Mouse (Mus musculus): Measurements from ENCODE around the gene Otos.
A peak's percentile ranks its signal among the peaks of the same experiment; 100 is the strongest.

Gene Otos

GRCm38 (mm10) chr1:92646601-92647000, 2.0 kb downstream of the Otos start:
- no peak for DNase-seq (ENCODE audit: low spot score in 2 of 2)

GRCm38 (mm10) chr1:92646111-92646510, 2.5 kb downstream of the Otos start:
- DNase-seq (ENCODE audit: low spot score in 2 of 2), result no peak

- no peak for DNase-seq (ENCODE audit: low spot score in 2 of 2)
Measured at GRCm38 (mm10) chr1:92644916-92645315, 3.7 kb downstream of the Otos start.

- no peak for DNase-seq (ENCODE audit: low spot score in 2 of 2)
Measured at GRCm38 (mm10) chr1:92643691-92644090, 5.0 kb downstream of the Otos start.

GRCm38 (mm10) chr1:92641514-92642272, 6.9 kb downstream of the Otos start, which contains the start of gene Cops9:
Cops9 (minus strand) TSS chr1:92641985.
- peak; percentile 85 to 93 for DNase-seq (ENCODE audit: low spot score in 2 of 2)

- DNase-seq (ENCODE audit: low spot score in 2 of 2), result no peak
Measured at GRCm38 (mm10) chr1:92640393-92640792, 8.2 kb downstream of the Otos start.

- no peak for DNase-seq (ENCODE audit: low spot score in 2 of 2)
Measured at GRCm38 (mm10) chr1:92638736-92639135, 9.9 kb downstream of the Otos start.

GRCm38 (mm10) chr1:92638181-92638580, 10.5 kb downstream of the Otos start:
- DNase-seq (ENCODE audit: low spot score in 2 of 2), result no peak

GRCm38 (mm10) chr1:92637501-92638172, 11.0 kb downstream of the Otos start:
- no peak for DNase-seq (ENCODE audit: low spot score in 2 of 2)

GRCm38 (mm10) chr1:92636676-92637075, 12.0 kb downstream of the Otos start:
- no peak for DNase-seq (ENCODE audit: low spot score in 2 of 2)

- no peak for DNase-seq (ENCODE audit: low spot score in 2 of 2)
Measured at GRCm38 (mm10) chr1:92636015-92636414, 12.6 kb downstream of the Otos start.

- no peak for DNase-seq (ENCODE audit: low spot score in 2 of 2)
Measured at GRCm38 (mm10) chr1:92634976-92635599, 13.6 kb downstream of the Otos start.

- DNase-seq (ENCODE audit: low spot score in 2 of 2), result no peak
Measured at GRCm38 (mm10) chr1:92634569-92634968, 14.1 kb downstream of the Otos start.

- no peak for DNase-seq (ENCODE audit: low spot score in 2 of 2)
Measured at GRCm38 (mm10) chr1:92633726-92634125, 14.9 kb downstream of the Otos start.

GRCm38 (mm10) chr1:92632948-92633347, 15.7 kb downstream of the Otos start:
- no peak for DNase-seq (ENCODE audit: low spot score in 2 of 2)

- no peak for DNase-seq (ENCODE audit: low spot score in 2 of 2)
Measured at GRCm38 (mm10) chr1:92632196-92632595, 16.4 kb downstream of the Otos start.

GRCm38 (mm10) chr1:92628227-92628626, 20.4 kb downstream of the Otos start:
- no peak for DNase-seq (ENCODE audit: low spot score in 2 of 2)

GRCm38 (mm10) chr1:92618360-92618759, 30.3 kb downstream of the Otos start:
- DNase-seq (ENCODE audit: low spot score in 2 of 2), result no peak

- no peak for DNase-seq (ENCODE audit: low spot score in 2 of 2)
Measured at GRCm38 (mm10) chr1:92617488-92617887, 31.2 kb downstream of the Otos start, which contains the start of gene Olfr12. Olfr12 (plus strand) TSS chr1:92617788.

- DNase-seq (ENCODE audit: low spot score in 2 of 2), result no peak
Measured at GRCm38 (mm10) chr1:92616046-92616445, 32.6 kb downstream of the Otos start.

GRCm38 (mm10) chr1:92614516-92614915, 34.1 kb downstream of the Otos start:
- no peak for DNase-seq (ENCODE audit: low spot score in 2 of 2)

GRCm38 (mm10) chr1:92613175-92613574, 35.5 kb downstream of the Otos start:
- no peak for DNase-seq (ENCODE audit: low spot score in 2 of 2)

- peak; percentile 28 to 75 for DNase-seq (ENCODE audit: low spot score in 2 of 2)
Measured at GRCm38 (mm10) chr1:92611008-92611407, 37.6 kb downstream of the Otos start.
